Mouse (Mus musculus) effector memory CD4-positive, alpha-beta T cell, adult 5 months (primary cell): ENCODE results near the gene Gm42791. TPM values are rescaled to one million over a fixed set of nuclear protein-coding genes. Genes with fewer than 3 reads are reported as not detected.

Experiments
- polyA plus RNA-seq: library from polyadenylated mRNA; unstranded; fragments of 100-300 nt; shearing (Covaris generic); gene quantifications from one replicate; pipeline ENCODE4 v1.2.1, GENCODE M21; 2017

Gm42791 gene
- polyA plus RNA-seq, result 0.96 TPM

GRCm38 (mm10) chr5:148994706-148995414, at the start of gene Gm42791:
Gm42791 (minus strand) TSS chr5:148995147.

GRCm38 (mm10) chr5:148929116-148929449, 65.9 kb downstream of the Gm42791 start, which contains the start of gene Katnal1:
Katnal1 (minus strand) TSS chr5:148929320.

Other genes starting within 250 kb of the Gm42791 start
- gene Katnal1, start 65.8 kb downstream of the Gm42791 start, polyA plus RNA-seq, result 2.1 TPM
- gene Uspl1, start 189.2 kb upstream of the Gm42791 start, polyA plus RNA-seq, result 52.4 TPM
- gene Hmgb1, start 189.3 kb upstream of the Gm42791 start, polyA plus RNA-seq, result 246 TPM